Mouse (Mus musculus) cerebellum, postnatal 10 days (tissue): ENCODE data around the gene Cog5.
A peak's percentile ranks its signal among the peaks of the same experiment; 100 is the strongest.

ENCODE experiments used
- DNase-seq, 2 experiments: peaks; one replicate each; pipeline ENCODE4 v3.0.0; 2021; ENCODE audit warnings: mixed read lengths in 2 of 2

Cog5 gene

GRCm38 (mm10) chr12:31896295-31896694, 241.6 kb downstream of the Cog5 start:
- no peak for DNase-seq

GRCm38 (mm10) chr12:31896986-31897385, 242.3 kb downstream of the Cog5 start:
- peak; percentile 84 to 87 for DNase-seq

DNA sequence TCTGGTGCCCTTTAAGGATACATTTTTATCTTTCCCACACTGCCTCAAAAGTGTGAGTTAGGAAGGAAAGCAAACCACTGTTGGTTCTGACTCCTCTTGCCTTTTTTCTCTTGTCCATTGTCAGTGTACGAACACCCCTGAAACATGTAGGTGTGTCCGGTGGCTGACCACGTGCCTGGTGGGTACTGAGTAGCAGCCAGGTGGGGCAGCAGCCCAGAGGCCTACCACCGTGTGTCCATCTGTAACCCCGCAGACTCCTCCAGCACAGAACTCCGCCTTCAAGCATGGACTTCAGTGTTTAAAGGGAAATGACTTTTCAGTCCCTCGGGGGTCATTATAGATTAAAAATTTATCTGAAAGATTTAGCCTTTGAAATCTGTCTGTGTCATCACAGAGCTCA, 242.8 kb downstream of the Cog5 start:
- DNase-seq, result peak; percentile 86 to 90

GRCm38 (mm10) chr12:31900391-31900914, 245.8 kb downstream of the Cog5 start:
- DNase-seq, result no peak

- peak; percentile 80 to 89 for DNase-seq
These were observed 251.3 kb downstream of the Cog5 start for GRCm38 (mm10) chr12:31905696-31906551.

DNA sequence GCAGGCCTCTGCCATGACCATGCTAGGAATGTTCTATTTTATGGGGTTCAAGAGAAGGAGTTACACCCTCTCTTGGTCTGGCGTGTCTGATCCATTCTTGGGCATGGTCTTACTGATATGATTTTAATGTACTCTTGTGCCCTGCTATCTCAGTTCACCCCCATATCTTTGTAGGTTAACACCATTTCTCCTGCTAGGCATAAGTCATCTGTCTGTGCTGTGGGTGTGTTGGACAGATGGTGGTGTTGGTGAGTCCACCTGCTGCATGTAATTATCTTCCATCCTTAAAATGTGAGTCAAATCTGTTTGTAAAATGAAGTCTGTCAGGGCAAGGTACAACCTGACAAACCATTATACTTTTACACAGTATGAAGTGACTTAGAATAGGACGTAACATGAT, 252.8 kb downstream of the Cog5 start:
- DNase-seq, result no peak

DNA sequence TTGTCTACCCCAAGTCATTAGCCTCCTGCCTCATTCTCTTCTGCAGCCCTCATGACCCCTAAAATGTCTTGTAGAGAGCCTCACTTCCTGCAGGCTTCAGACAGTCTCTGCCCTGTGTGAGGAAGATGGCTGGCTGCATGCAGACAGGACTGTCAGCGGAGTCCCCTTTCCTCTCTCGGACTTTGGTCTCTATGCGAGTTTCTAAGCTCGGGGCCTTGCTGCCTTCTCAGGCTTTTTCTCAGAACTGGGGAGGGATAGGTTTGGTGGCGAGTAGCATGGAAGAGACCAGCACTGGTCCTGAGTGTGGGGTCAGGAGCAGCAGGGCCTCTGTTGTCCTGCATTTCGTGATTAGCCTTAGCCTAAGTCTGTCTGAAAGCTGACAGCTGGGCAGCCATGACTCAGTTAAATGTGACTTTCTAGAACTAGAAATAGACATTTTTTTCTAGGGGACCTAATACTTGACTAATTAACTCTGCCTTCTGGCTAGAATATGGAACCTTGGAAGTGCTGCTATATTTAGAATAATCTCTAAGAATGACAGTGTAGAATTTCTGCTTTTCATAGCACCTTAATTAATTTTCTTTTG, 258.4 kb downstream of the Cog5 start:
- no peak for DNase-seq

DNA sequence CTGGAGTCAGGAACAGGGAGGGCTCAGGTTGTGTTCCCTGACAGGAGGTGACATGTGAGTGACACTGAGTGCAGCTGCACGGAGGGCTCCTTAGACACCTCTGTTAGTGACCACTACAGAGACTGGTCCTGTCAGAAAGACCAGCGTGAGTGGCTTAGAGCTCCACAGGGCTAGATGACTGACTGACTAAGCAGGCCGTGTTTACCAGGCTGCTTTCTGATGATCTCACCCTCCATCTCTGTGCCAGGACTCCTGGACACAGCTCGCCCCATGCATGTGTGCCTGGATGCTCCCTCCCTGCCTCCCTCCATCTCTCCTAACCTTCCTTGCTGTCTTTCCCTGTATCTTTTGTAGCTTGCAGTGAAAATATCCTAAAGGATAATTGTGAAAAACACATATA, 258.9 kb downstream of the Cog5 start:
- DNase-seq, result peak; percentile 79

GRCm38 (mm10) chr12:31916691-31917090, 262.0 kb downstream of the Cog5 start:
- no peak for DNase-seq

GRCm38 (mm10) chr12:31917245-31917644, 262.6 kb downstream of the Cog5 start:
- DNase-seq, result peak; percentile 92 to 93

DNA sequence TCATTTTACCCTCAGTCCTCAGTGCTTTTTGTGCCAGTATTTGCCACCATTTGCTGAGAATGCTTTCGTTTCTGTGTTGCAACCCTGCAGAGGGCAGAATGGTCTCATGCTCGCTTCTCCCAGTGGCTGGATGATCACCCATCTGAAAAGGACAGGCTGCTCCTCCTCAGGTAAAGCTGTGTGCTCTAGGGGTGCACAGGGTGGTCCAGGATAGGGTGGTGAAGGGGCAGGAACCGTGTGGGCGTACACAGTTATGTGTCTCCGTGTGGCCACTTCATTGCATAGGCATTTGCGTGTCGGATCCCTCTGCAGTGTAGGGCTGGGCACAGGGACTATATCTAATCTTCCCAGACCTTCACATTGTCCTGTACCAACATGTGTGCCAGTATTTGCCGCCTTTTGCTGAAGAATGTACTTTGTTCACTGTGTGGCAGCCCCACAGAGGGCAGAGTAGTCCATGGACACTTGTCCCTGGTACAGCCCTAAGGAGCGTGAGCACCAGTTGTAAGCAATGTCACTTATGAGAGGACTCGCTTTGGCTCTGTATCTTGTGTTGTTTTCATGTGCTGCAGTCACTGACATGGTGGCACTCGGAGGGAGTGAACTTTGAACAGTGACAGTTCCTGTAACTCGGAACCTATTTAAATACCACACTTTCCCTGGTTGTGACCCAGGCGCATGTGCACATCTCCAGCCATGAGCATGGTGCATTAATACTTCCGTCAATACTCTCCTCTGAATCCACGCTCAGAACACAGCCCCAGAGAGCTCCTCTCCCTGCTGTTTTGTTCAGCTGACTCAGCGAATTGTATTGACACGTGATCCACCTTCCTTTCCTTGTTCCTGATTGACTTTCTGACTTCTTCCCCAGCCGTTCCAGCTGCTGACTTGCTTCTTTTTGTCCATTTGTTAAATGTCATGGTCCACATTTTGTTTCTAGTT, 266.1 kb downstream of the Cog5 start:
- DNase-seq, result no peak

DNA sequence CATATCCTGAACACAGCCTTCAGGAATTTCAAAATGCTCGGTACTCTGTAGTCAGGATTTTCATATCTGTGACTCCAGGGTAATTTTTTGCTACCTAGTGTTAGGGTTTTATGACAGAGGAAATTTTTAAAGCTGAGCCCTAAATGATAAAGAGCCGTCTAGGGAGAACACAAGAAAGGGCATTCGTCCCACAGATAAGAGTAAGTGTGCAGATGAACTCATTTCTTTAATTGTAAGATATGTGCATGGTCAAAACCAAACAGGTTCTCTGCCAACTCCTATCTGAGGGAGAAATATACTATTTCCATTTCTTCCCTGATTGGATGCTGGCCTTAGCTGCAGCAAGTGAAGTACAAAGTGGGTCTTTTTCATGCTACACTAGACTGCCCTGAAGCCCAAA, 269.5 kb downstream of the Cog5 start:
- no peak for DNase-seq

GRCm38 (mm10) chr12:31925343-31925742, 270.7 kb downstream of the Cog5 start:
- no peak for DNase-seq

- peak; percentile 96 to 97 for DNase-seq
These were observed 272.0 kb downstream of the Cog5 start for GRCm38 (mm10) chr12:31926661-31927061.

GRCm38 (mm10) chr12:31928498-31928897, 273.8 kb downstream of the Cog5 start:
- no peak for DNase-seq

- DNase-seq, result no peak
These were observed 277.1 kb downstream of the Cog5 start for GRCm38 (mm10) chr12:31931818-31932217.

GRCm38 (mm10) chr12:31936657-31937300, 282.1 kb downstream of the Cog5 start:
- no peak for DNase-seq

DNA sequence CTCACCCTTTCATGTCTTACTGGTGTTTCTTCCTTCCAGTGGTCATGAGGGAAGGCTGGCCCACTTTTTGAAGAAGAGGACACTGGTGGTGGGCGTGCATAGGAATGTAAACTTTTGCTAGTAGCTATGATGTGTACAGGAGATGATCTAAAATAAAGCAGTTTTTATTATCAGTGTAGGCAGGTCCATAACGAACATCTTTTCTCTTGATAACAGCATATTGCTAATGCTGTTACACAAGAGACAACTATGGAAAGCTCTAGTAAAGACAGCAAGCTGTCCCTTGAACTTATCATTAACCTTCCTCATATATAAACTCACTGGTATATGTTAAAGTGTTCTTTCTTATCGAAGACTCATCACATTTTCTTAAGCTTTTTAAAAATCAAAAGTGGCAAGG, 282.9 kb downstream of the Cog5 start:
- DNase-seq, result no peak

DNA sequence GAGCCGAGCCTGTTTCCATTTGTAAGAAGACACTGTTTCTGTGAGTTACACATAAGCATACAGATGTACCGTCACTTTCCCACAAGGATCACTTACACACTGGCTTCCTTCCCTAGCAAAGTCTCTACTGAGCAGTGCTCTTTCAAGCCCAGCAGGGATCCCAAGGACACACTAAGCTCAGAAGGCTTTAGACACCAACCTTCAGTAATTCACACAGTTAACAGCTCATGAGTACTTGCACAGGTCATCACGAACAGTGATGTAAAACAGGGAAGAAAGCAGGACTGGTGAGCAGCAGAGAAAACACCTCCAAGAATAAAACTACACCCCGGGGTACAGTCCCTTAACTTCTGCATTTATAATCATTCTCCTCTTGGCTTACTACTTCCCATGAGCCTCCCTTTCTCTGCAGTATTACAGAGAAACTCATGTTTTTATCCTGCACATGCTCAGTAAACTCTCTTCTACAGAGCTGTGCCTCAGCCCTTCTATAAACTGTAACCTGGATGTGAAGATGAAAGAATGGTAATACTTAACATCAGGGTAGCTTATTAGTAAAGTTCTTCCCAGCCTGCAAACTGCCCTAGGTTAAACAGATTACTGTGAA, 283.8 kb downstream of the Cog5 start:
- no peak for DNase-seq

DNA sequence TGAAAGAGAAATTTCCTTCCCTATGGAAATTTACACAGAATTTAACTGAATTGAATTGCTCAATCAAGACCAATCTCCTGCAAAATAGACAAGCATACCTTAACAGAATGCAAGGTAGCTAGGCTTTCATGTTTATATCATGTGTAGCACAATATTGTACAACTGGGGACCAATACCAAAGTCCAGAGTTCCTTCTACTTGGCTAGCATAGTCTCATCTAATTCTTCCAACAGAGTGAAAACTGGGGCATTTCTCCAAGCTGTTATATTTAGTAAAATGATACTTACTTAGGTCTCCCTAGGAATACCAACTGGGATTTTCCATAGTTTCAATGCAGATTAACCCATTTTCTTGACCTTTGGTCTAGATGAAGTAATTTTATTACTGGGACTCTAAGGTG, 284.4 kb downstream of the Cog5 start:
- DNase-seq, result no peak

- no peak for DNase-seq
These were observed 288.5 kb downstream of the Cog5 start for GRCm38 (mm10) chr12:31943020-31943654.

- DNase-seq, result no peak
These were observed 289.7 kb downstream of the Cog5 start for GRCm38 (mm10) chr12:31944405-31944804.
